Mouse (Mus musculus): ENCODE results near the gene Akt1.

DNA sequence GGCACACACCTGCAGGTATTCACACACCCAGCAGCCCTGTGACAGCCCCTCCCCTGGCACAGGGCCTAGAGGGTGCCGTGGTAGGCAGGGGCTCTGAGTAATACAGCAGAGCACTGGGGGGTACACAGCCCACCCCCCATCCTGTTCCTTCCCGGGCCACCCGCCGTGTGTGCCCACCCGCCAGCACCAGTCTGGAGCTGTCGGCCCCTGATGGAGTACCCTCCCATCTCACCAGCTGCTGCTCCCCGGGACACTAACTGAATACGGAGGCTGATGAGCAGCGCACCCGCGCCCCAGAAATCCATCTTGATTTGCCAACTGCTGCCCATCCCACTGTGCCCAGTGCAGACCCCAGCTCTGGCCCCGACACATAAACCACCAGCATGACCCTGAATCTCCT, 11.0 kb downstream of the Akt1 start:
- no peak for TF ChIP-seq CTCF (IDR thresholded peaks at IDR 0.05; ENCODE audit: extremely low read depth, insufficient read length, insufficient replicate concordance, low read depth, low read length)
- no peak for TF ChIP-seq POLR2A (IDR thresholded peaks at IDR 0.05; ENCODE audit: low read depth, low read length)
